In the genomic region with DNA sequence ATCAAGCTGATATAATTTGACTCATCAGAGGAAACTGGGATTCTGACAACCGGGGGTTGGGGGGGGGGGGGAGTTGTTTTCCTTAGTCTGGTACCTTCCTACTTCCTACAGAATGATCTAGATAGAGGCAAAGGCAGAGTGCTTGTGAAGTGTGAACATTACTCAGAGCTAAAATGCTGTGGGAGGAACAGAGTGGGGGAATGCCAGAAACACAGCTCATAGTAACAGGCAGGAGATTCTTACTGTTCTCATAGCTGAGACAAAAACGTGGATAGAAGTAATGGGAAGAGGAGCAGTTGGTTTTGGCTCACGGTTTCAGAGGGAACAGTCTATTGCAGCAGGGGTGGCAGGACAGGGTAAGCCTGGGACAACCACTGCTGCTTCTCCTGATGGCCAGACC, we compare ENCODE assay signal across 12 mouse cellular contexts.
"Had no signal": no experiment of that assay in that cellular context is flagged by ENCODE, and none has a peak within 500 bp of the region (broad histone marks: within the 10 kb centered on the region; RNA-seq: fewer than 3 reads in every experiment).

No protein-coding gene starts in this region.

- H3K36me3 ChIP-seq: limb, embryonic 13.5 days; midbrain, embryonic 12.5 days; neural tube, embryonic 13.5 days had no signal

- ATAC-seq: intestine, embryonic 16.5 days; midbrain, embryonic 16.5 days had no signal

- H3K4me2 ChIP-seq: limb, embryonic 13.5 days; midbrain, embryonic 12.5 days; neural tube, embryonic 13.5 days had no signal

- H3K4me3 ChIP-seq: layer of hippocampus, adult 2 months; limb, embryonic 13.5 days; midbrain, embryonic 12.5 days; neural tube, embryonic 13.5 days had no signal

- H3K9ac ChIP-seq: limb, embryonic 13.5 days; liver, embryonic 14.5 days; midbrain, embryonic 12.5 days; neural tube, embryonic 13.5 days had no signal

- DNase-seq: kidney, adult 8-10 months; kidney, postnatal 25 days; lung, adult 18-20 months; retina, postnatal 1 day; thymus, postnatal 4 days had no signal

- H3K4me1 ChIP-seq: limb, embryonic 13.5 days; midbrain, embryonic 12.5 days; neural tube, embryonic 13.5 days had no signal

- H3K27me3 ChIP-seq: limb, embryonic 13.5 days; midbrain, embryonic 12.5 days; neural tube, embryonic 13.5 days had no signal

- H3K27ac ChIP-seq: layer of hippocampus, adult 2 months; limb, embryonic 13.5 days; liver, embryonic 14.5 days; midbrain, embryonic 12.5 days; neural tube, embryonic 13.5 days had no signal
